Mouse (Mus musculus) neural tube, embryonic 13.5 days (tissue): ENCODE data around the gene Ptprn2. TPM values are rescaled to one million over a fixed set of nuclear protein-coding genes. Genes with fewer than 3 reads are reported as not detected.

ENCODE experiments used
- ATAC-seq: fragments of 200-750 bp; cut with Nextera tagmentation; 2 replicates; pipeline ENCODE4 v1.8.0; 2017; ENCODE audit warnings: low read depth, mild to moderate bottlenecking, moderate TSS enrichment, moderate library complexity
- H3K27ac ChIP-seq: fragments of 300-500 bp; sonication (generic); replicated peaks from 2 replicates; pipeline ENCODE4 v1.5.1; 2015; ENCODE audit warnings: moderate library complexity, mild to moderate bottlenecking, inconsistent platforms
- H3K27me3 ChIP-seq: fragments of 300-500 bp; sonication (generic); 2 replicates; pipeline ENCODE4 v1.6.1; 2015; ENCODE audit warnings: mild to moderate bottlenecking, inconsistent platforms
- H3K36me3 ChIP-seq: fragments of 300-500 bp; sonication (generic); 2 replicates; pipeline ENCODE4 v1.6.1; 2015; ENCODE audit warnings: mild to moderate bottlenecking, inconsistent platforms
- H3K4me1 ChIP-seq: fragments of 300-500 bp; sonication (generic); replicated peaks from 2 replicates; pipeline ENCODE4 v1.6.1; 2015; ENCODE audit warnings: inconsistent platforms
- H3K4me2 ChIP-seq: fragments of 300-500 bp; sonication (generic); 2 replicates; pipeline ENCODE4 v1.6.1; 2015; ENCODE audit warnings: inconsistent platforms, mild to moderate bottlenecking, moderate library complexity
- H3K4me3 ChIP-seq: fragments of 300-500 bp; sonication (generic); 2 replicates; pipeline ENCODE4 v1.5.1; 2015; ENCODE audit warnings: mild to moderate bottlenecking, inconsistent platforms
- H3K9ac ChIP-seq: fragments of 300-500 bp; sonication (generic); 2 replicates; pipeline ENCODE4 v1.6.1; 2015; ENCODE audit warnings: moderate library complexity, mild to moderate bottlenecking, inconsistent platforms
- H3K9me3 ChIP-seq: fragments of 300-500 bp; sonication (generic); 2 replicates; pipeline ENCODE4 v1.6.1; 2016; ENCODE audit warnings: inconsistent platforms
- WGBS: fragments of 180-500 bp; shearing (Covaris S2); methylation state at CpG from one replicate; pipeline ENCODE4 v1.1.7; 2015; 5-methylcytosine and 5-hydroxymethylcytosine counted together
- polyA plus RNA-seq: library from polyadenylated mRNA; unstranded; fragments of >200 nt; fragmentation: Nextera tagmentation; extraction: Ambion mirVana; gene quantifications from 2 replicates; pipeline ENCODE4 v1.2.1, GENCODE M21; 2015

Ptprn2 gene
- polyA plus RNA-seq, 1 experiment from 2014 or later: 10.6 TPM

GRCm38 (mm10) chr12:117035243-117035642, 549.7 kb downstream of the Ptprn2 start:
- H3K9me3 ChIP-seq: no peaks in the 10 kb centered on the region
- no peaks in the 10 kb centered on the region for H3K36me3 ChIP-seq
- 4% methylated on average over 2 of the region's 2 CpGs for WGBS
- H3K27ac ChIP-seq: no peak overlapping the region
- no peaks in the 10 kb centered on the region for H3K4me1 ChIP-seq
- H3K27me3 ChIP-seq: 0 out of 2 replicates have a peak, but pooled peaks cover 8% of the 10 kb centered on the region
- H3K9ac ChIP-seq: no peak overlapping the region
- peak; percentile 70 for ATAC-seq
- no peak overlapping the region for H3K4me3 ChIP-seq
- H3K4me2 ChIP-seq: no peak overlapping the region

GRCm38 (mm10) chr12:117039411-117039810, 553.9 kb downstream of the Ptprn2 start:
- Histone ChIP-seq H3K9ac (no peak overlapping the region), H3K27ac (no peak overlapping the region)
- ATAC-seq: no peak

GRCm38 (mm10) chr12:117041409-117041808, 555.9 kb downstream of the Ptprn2 start:
- 96% methylated on average over 2 of the region's 2 CpGs for WGBS

More at GRCm38 (mm10) chr12:117039411-117039810, 553.9 kb downstream of the Ptprn2 start:
- no peak overlapping the region for H3K4me2 ChIP-seq
- 0 out of 2 replicates have a peak, but pooled peaks cover 4% of the 10 kb centered on the region for H3K9me3 ChIP-seq
- H3K27me3 ChIP-seq: 0 out of 2 replicates have a peak, but pooled peaks cover 8% of the 10 kb centered on the region
- H3K4me1 ChIP-seq: no peaks in the 10 kb centered on the region
- no peaks in the 10 kb centered on the region for H3K36me3 ChIP-seq
- H3K4me3 ChIP-seq: no peak overlapping the region
- 15% methylated on average over 3 of the region's 3 CpGs for WGBS

GRCm38 (mm10) chr12:117042706-117043105, 557.2 kb downstream of the Ptprn2 start:
- H3K4me2 ChIP-seq: no peak overlapping the region

More at GRCm38 (mm10) chr12:117041409-117041808, 555.9 kb downstream of the Ptprn2 start:
- Histone ChIP-seq H3K27ac (no peak overlapping the region), H3K4me2 (no peak overlapping the region), H3K27me3 (0 out of 2 replicates have a peak, but pooled peaks cover 3% of the 10 kb centered on the region), H3K4me3 (no peak overlapping the region), H3K36me3 (no peaks in the 10 kb centered on the region), H3K9ac (no peak overlapping the region), H3K9me3 (0 out of 2 replicates have a peak, but pooled peaks cover 4% of the 10 kb centered on the region), H3K4me1 (no peaks in the 10 kb centered on the region)
- ATAC-seq: no peak

GRCm38 (mm10) chr12:117047384-117048251, 562.1 kb downstream of the Ptprn2 start:
- Histone ChIP-seq H3K4me2 (no peak overlapping the region), H3K27me3 (no peaks in the 10 kb centered on the region), H3K36me3 (no peaks in the 10 kb centered on the region), H3K4me3 (no peak overlapping the region), H3K9me3 (no peaks in the 10 kb centered on the region), H3K27ac (peak overlapping the region; percentile 52), H3K4me1 (peaks cover 23% of the 10 kb centered on the region), H3K9ac (peak overlapping the region; percentile 45)
- ATAC-seq: peak; percentile 30; the same call in 1 of the 2 replicates
- 1% methylated on average over 3 of the region's 3 CpGs for WGBS

More at GRCm38 (mm10) chr12:117042706-117043105, 557.2 kb downstream of the Ptprn2 start:
- no peaks in the 10 kb centered on the region for H3K36me3 ChIP-seq
- H3K27me3 ChIP-seq: 0 out of 2 replicates have a peak, but pooled peaks cover 3% of the 10 kb centered on the region
- 71% methylated on average over 7 of the region's 7 CpGs for WGBS
- 0 out of 2 replicates have a peak, but pooled peaks cover 4% of the 10 kb centered on the region for H3K9me3 ChIP-seq
- no peak overlapping the region for H3K4me3 ChIP-seq
- H3K4me1 ChIP-seq: peaks cover 6% of the 10 kb centered on the region
- H3K9ac ChIP-seq: no peak overlapping the region
- H3K27ac ChIP-seq: no peak overlapping the region
- no peak for ATAC-seq

GRCm38 (mm10) chr12:117049829-117050228, 564.3 kb downstream of the Ptprn2 start:
- Histone ChIP-seq H3K27ac (no peak overlapping the region), H3K9me3 (no peaks in the 10 kb centered on the region), H3K4me3 (no peak overlapping the region), H3K27me3 (no peaks in the 10 kb centered on the region), H3K4me2 (no peak overlapping the region), H3K4me1 (peaks cover 45% of the 10 kb centered on the region), H3K9ac (no peak overlapping the region), H3K36me3 (no peaks in the 10 kb centered on the region)
- WGBS: 59% methylated on average over 10 of the region's 10 CpGs
- no peak for ATAC-seq

- peak overlapping the region; percentile 92 for H3K27ac ChIP-seq
- no peaks in the 10 kb centered on the region for H3K9me3 ChIP-seq
- ATAC-seq: peak; percentile 67
- peaks cover 48% of the 10 kb centered on the region for H3K4me1 ChIP-seq
- H3K9ac ChIP-seq: 0 out of 2 replicates have a peak overlapping the region, but pooled peaks have one; percentile 54
- 39% methylated on average over 9 of the region's 9 CpGs for WGBS
- H3K36me3 ChIP-seq: no peaks in the 10 kb centered on the region
- H3K4me2 ChIP-seq: peak overlapping the region; percentile 44
- H3K4me3 ChIP-seq: no peak overlapping the region
- H3K27me3 ChIP-seq: peaks cover 4% of the 10 kb centered on the region; the same call in 1 of the 2 replicates
Measured at GRCm38 (mm10) chr12:117053223-117053850, 567.8 kb downstream of the Ptprn2 start.

- peak; percentile 73 for ATAC-seq
- peak overlapping the region; percentile 9; the same call in 1 of the 2 replicates for H3K4me3 ChIP-seq
Measured at GRCm38 (mm10) chr12:117053851-117054769, 568.6 kb downstream of the Ptprn2 start.

GRCm38 (mm10) chr12:117054925-117055570, 569.5 kb downstream of the Ptprn2 start:
- 56% methylated on average over 10 of the region's 10 CpGs for WGBS
- Histone ChIP-seq H3K4me3 (no peak overlapping the region), H3K36me3 (no peaks in the 10 kb centered on the region), H3K4me1 (peaks cover 44% of the 10 kb centered on the region), H3K27me3 (peaks cover 5% of the 10 kb centered on the region; the same call in 1 of the 2 replicates), H3K27ac (peak overlapping the region; percentile 92), H3K9me3 (no peaks in the 10 kb centered on the region), H3K4me2 (no peak overlapping the region), H3K9ac (no peak overlapping the region)
- no peak for ATAC-seq

More at GRCm38 (mm10) chr12:117053851-117054769, 568.6 kb downstream of the Ptprn2 start:
- H3K27me3 ChIP-seq: peaks cover 5% of the 10 kb centered on the region; the same call in 1 of the 2 replicates
- peaks cover 48% of the 10 kb centered on the region for H3K4me1 ChIP-seq
- 11% methylated on average over 21 of the region's 21 CpGs for whole genome bisulfite sequencing
- H3K36me3 ChIP-seq: no peaks in the 10 kb centered on the region
- H3K27ac ChIP-seq: peak overlapping the region; percentile 92
- peak overlapping the region; percentile 54; the same call in 1 of the 2 replicates for H3K9ac ChIP-seq
- H3K4me2 ChIP-seq: peak overlapping the region; percentile 44
- no peaks in the 10 kb centered on the region for H3K9me3 ChIP-seq

GRCm38 (mm10) chr12:117058184-117058958, 572.9 kb downstream of the Ptprn2 start:
- Histone ChIP-seq H3K9me3 (no peaks in the 10 kb centered on the region), H3K9ac (no peak overlapping the region), H3K4me3 (no peak overlapping the region), H3K27me3 (peaks cover 5% of the 10 kb centered on the region; the same call in 1 of the 2 replicates), H3K4me2 (no peak overlapping the region), H3K27ac (no peak overlapping the region), H3K4me1 (peaks cover 28% of the 10 kb centered on the region), H3K36me3 (no peaks in the 10 kb centered on the region)
- ATAC-seq: no peak
- WGBS: 84% methylated on average over 6 of the region's 6 CpGs
